Mouse (Mus musculus) limb, embryonic 13.5 days (tissue): ENCODE data around the gene Clic3. TPM values are rescaled to one million over a fixed set of nuclear protein-coding genes. Genes with fewer than 3 reads are reported as not detected.

Experiments used
- ATAC-seq: fragments of 200-750 bp; cut with Nextera tagmentation; 2 replicates; pipeline ENCODE4 v1.8.0; 2017; ENCODE audit warnings: low read depth, moderate number of reproducible peaks, moderate TSS enrichment; ENCODE audit not compliant: low FRiP score
- H3K27ac ChIP-seq: fragments of 300-500 bp; sonication (generic); 2 replicates; pipeline ENCODE4 v1.5.1; 2015; ENCODE audit warnings: inconsistent platforms, mild to moderate bottlenecking, moderate library complexity
- H3K27me3 ChIP-seq: fragments of 300-500 bp; sonication (generic); 2 replicates; pipeline ENCODE4 v1.6.1; 2015; ENCODE audit warnings: mild to moderate bottlenecking, inconsistent platforms
- H3K36me3 ChIP-seq: fragments of 300-500 bp; sonication (generic); 2 replicates; pipeline ENCODE4 v1.6.1; 2015; ENCODE audit warnings: inconsistent platforms, mild to moderate bottlenecking, moderate library complexity
- H3K4me1 ChIP-seq: fragments of 300-500 bp; sonication (generic); 2 replicates; pipeline ENCODE4 v1.6.1; 2015; ENCODE audit warnings: inconsistent platforms
- H3K4me2 ChIP-seq: fragments of 300-500 bp; sonication (generic); replicated peaks from 2 replicates; pipeline ENCODE4 v1.6.1; 2015; ENCODE audit warnings: inconsistent platforms, mild to moderate bottlenecking, moderate library complexity
- H3K4me3 ChIP-seq: fragments of 300-500 bp; sonication (generic); 2 replicates; pipeline ENCODE4 v1.5.1; 2015; ENCODE audit warnings: moderate library complexity, mild to moderate bottlenecking, inconsistent platforms
- H3K9ac ChIP-seq: fragments of 300-500 bp; sonication (generic); 2 replicates; pipeline ENCODE4 v1.6.1; 2015; ENCODE audit warnings: mild to moderate bottlenecking, inconsistent platforms
- H3K9me3 ChIP-seq: fragments of 300-500 bp; sonication (generic); 2 replicates; pipeline ENCODE4 v1.6.1; 2016; ENCODE audit warnings: inconsistent platforms
- WGBS: fragments of 180-500 bp; shearing (Covaris S2); methylation state at CpG from one replicate; pipeline ENCODE4 v1.1.7; 2015; 5-methylcytosine and 5-hydroxymethylcytosine counted together
- polyA plus RNA-seq: library from polyadenylated mRNA; unstranded; fragments of >200 nt; fragmentation: Nextera tagmentation; extraction: Ambion mirVana; gene quantifications from 2 replicates; pipeline ENCODE4 v1.2.1, GENCODE M21; 2015

The Clic3 gene
- polyA plus RNA-seq, 1 experiment from 2014 or later, result 2.5 TPM

DNA sequence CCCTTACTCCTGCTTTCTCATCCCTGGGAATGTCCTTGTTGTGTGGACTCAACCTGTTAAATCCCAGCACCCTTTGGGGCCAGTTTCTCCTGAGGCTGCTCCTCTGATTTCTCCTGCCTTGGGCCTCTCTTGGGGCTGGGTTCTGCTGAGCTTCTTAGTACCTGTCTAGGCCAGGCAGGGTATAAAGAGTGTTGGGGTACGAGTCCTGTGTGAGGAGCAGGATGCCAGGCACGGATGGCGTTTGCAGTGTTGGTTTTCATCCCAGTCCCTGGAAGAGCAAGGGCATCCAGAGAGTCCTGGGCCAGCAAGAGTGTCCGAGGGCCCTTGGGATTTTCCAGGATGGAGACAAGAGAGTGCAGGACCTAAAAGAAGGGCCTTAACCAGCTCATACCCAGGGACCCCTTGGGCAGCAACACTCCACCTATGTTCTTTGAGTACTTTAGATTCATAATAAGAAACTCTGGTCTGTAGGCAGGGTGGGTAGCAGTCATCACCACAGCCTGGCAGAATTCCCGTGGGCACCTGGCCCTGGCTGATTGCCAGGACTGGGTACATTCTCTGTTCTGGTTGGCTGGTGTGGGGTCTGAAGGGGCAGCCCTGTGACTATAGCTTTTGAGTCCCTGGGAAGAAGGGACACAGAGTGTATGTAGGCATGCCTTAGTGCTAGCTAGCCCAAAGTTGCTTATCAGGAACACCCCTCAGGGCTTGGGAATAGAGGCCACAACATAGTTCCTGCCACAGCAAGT, 27.0 kb upstream of the Clic3 start:
- WGBS, result 73% methylated on average over 5 of the region's 5 CpGs

DNA sequence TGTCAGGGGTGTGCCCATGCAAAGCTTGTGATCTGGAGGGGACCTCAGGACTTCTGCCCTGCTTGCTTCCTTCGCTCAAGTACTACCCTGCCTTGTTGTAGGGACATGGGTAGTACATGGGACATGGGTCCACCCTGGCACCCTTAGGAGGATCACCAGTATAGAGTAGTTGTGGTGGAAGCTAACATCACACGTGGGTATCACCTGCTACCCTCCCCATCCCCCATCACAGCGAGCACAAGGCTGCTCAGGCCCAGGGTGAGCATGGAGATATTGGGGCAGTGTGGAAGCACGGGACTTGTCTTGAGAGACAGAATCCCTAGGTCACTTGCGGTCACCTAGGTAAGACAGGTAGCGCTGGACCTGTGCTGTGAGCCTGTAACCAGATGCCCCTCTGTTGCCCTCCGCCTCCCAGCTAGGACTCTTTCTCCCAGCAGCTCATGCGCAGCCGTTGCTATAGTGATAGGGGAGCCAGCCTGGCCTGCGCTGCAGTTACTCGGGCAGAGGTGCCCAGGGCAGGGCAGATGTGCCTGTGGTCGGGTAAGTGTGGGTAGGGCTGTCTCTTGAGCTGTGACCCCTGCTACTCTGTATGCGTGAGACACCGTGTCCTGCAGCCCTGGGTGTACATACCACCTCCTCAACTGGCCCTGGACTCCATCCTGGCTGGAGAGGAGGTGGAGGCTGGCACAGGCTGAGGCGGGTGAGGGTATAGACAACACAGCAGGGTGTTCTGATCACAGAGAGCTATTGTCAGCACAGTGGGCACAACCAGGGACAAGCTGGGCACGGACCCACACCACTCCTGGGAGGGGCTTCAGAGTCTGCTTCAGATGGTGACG, 26.0 kb upstream of the Clic3 start:
- Histone ChIP-seq H3K4me2 (no peak overlapping the region), H3K27me3 (peaks cover 38% of the 10 kb centered on the region), H3K4me1 (peaks cover 8% of the 10 kb centered on the region; the same call in 1 of the 2 replicates), H3K9me3 (no peaks in the 10 kb centered on the region), H3K4me3 (no peak overlapping the region), H3K36me3 (peaks cover 4% of the 10 kb centered on the region; the same call in 1 of the 2 replicates), H3K9ac (no peak overlapping the region), H3K27ac (no peak overlapping the region)
- 76% methylated on average over 17 of the region's 17 CpGs for WGBS
- ATAC-seq, result no peak

More for the DNA sequence above, 27.0 kb upstream of the Clic3 start:
- Histone ChIP-seq H3K36me3 (no peaks in the 10 kb centered on the region), H3K4me3 (peak overlapping the region; percentile 71), H3K27me3 (peaks cover 48% of the 10 kb centered on the region), H3K9ac (peak overlapping the region; percentile 77; the same call in 1 of the 2 replicates), H3K4me2 (peak overlapping the region; percentile 90), H3K4me1 (peaks cover 8% of the 10 kb centered on the region; the same call in 1 of the 2 replicates), H3K27ac (no peak overlapping the region), H3K9me3 (no peaks in the 10 kb centered on the region)
- ATAC-seq, result no peak

DNA sequence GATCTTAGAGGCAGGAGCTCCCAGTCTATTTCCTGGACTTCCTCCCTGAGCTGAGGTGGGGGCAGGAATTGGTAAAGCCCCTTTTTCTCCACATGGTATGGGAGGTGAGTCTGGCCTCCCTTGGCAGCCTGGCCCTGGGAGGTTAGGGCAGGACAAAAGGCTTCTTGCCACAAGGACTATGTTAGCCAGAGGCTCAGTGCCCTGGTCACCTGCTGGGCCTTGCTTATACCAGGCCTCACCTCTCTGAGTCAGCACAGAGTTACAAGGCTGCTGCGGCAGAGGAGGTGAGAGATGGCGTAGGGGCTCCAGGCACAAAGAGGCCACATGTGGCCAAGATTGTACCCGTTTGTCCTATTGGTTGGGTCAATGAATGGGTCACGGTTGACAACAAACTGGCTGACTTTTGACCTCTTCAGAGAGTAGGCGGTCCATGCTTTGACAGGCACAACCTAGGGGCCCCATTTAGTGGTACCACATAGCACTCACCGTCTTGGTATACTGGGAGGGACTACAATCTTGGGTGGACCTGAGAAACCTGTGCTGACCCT, 25.3 kb upstream of the Clic3 start:
- H3K4me1 ChIP-seq, result peaks cover 8% of the 10 kb centered on the region; the same call in 1 of the 2 replicates
- H3K36me3 ChIP-seq, result peaks cover 6% of the 10 kb centered on the region; the same call in 1 of the 2 replicates
- H3K9ac ChIP-seq, result no peak overlapping the region
- no peak overlapping the region for H3K27ac ChIP-seq
- no peaks in the 10 kb centered on the region for H3K9me3 ChIP-seq
- peaks cover 31% of the 10 kb centered on the region for H3K27me3 ChIP-seq
- WGBS, result 62% methylated on average over 6 of the region's 6 CpGs
- no peak overlapping the region for H3K4me2 ChIP-seq
- H3K4me3 ChIP-seq, result no peak overlapping the region
- ATAC-seq, result no peak

DNA sequence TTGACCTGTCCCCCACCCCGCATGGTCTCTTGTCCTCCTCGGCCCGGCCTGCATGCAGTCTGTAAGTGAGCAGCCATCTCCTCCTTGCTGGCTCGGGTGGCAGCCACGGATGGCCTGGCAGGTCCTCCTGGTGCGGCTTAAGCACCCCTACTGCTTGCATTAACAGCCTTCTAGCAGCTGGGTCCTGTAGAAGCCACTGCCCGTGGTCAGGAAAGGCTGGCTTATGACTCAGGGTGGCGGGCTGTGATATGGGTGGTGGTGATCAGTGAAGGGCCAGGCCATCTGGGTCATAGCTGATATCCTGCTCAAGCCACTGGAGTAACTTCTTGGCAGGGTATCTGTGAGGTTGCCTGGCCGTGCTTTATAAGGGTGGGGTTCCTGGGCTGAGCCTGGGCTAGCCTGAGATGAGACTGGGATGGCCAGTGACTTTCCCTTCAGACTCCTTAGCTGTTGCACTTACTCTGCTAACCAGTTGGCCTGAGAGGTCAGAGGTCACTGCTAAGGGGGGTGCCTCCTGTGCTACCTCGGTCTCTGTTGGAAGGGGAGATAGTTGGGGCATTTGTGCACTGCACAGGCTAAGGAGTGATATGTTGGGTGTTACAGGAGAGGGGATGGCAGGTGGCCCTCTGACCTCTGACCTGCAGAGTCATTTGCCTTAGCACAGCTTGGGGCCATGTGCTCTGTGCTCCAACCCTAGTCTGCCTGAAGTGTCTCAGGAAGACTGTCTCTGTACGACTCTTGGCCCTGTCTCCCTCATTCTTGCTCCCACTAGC, 24.1 kb upstream of the Clic3 start:
- peaks cover 27% of the 10 kb centered on the region for H3K27me3 ChIP-seq
- no peak overlapping the region for H3K4me2 ChIP-seq
- H3K27ac ChIP-seq, result no peak overlapping the region
- H3K4me1 ChIP-seq, result peaks cover 8% of the 10 kb centered on the region; the same call in 1 of the 2 replicates
- no peak overlapping the region for H3K9ac ChIP-seq
- 63% methylated on average over 11 of the region's 11 CpGs for WGBS
- H3K4me3 ChIP-seq, result no peak overlapping the region
- peaks cover 8% of the 10 kb centered on the region for H3K36me3 ChIP-seq
- H3K9me3 ChIP-seq, result no peaks in the 10 kb centered on the region
- ATAC-seq, result no peak

DNA sequence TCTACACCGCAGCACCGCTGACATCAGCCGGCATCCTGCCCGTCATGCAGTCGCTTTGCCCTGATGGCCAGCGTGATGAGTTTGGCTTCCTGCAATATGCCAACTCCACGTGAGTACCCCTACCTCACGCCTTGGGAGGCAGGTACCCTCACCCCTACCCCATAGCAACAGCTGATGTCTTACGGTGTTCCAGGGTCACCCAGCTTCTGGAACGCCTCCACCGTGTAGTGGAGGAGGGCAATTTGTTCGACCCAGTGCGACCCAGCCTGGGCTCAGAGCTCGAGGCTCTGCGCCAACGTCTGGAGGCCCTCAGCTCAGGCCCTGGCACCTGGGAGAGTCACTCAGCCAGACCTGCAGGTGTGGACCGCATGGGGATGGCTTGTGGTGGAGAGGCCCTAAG, 23.5 kb upstream of the Clic3 start:
- peaks cover 8% of the 10 kb centered on the region; the same call in 1 of the 2 replicates for H3K4me1 ChIP-seq
- peaks cover 27% of the 10 kb centered on the region for H3K27me3 ChIP-seq
- H3K27ac ChIP-seq, result no peak overlapping the region
- WGBS, result 76% methylated on average over 17 of the region's 17 CpGs
- no peak overlapping the region for H3K4me3 ChIP-seq
- ATAC-seq, result no peak
- peaks cover 13% of the 10 kb centered on the region for H3K36me3 ChIP-seq
- no peak overlapping the region for H3K4me2 ChIP-seq
- H3K9ac ChIP-seq, result no peak overlapping the region
- H3K9me3 ChIP-seq, result no peaks in the 10 kb centered on the region

DNA sequence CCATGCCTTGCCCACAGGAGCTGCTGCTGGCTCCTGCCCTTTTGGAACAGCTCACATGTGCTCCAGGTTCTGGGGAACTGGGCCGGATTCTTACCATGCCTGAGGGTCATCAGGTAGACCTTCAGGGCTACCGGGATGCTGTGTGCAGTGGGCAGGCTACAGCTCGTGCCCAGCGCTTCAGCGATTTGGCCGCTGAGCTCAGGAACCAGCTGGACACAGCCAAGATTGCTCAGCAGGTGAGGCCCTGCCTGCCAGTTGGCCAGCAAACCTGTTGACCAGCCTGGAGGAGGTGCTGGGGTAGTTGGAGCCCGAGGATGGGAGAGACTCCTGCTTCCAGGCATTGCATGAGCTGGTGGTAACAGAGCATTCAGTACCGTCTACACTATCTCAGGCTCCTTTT, 22.3 kb upstream of the Clic3 start:
- H3K27me3 ChIP-seq, result peaks cover 23% of the 10 kb centered on the region
- ATAC-seq, result no peak
- WGBS, result 83% methylated on average over 8 of the region's 8 CpGs
- H3K4me2 ChIP-seq, result no peak overlapping the region
- H3K9me3 ChIP-seq, result no peaks in the 10 kb centered on the region
- peaks cover 3% of the 10 kb centered on the region; the same call in 1 of the 2 replicates for H3K4me1 ChIP-seq
- peaks cover 22% of the 10 kb centered on the region for H3K36me3 ChIP-seq
- H3K9ac ChIP-seq, result 0 out of 2 replicates have a peak overlapping the region, but pooled peaks have one; percentile 1
- H3K27ac ChIP-seq, result no peak overlapping the region
- H3K4me3 ChIP-seq, result no peak overlapping the region

DNA sequence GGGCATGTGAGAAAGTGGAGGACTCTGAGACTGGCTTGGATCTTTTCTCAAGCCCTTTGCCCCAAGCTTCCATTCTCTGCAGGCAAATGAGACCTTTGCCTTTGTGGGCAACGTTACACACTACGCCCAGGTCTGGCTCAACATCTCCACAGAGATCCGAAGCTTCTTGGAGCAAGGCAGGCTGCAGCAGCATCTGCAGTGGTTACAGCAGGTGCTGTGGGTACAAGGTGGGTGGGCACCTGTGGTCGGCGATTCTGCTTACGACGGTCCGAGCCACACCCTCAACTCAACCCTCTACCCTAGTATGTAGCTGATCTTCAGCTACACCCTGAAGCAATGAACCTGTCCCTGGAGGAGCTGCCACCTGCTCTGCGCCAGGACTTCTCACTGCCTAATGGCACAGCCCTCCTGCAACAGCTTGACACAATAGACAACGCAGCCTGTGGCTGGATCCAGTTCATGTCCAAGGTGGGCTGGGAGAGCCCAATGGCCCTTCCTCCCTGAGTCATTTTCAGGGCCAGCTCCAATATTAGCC, 20.3 kb upstream of the Clic3 start:
- WGBS, result 93% methylated on average over 10 of the region's 10 CpGs
- Histone ChIP-seq H3K9me3 (no peaks in the 10 kb centered on the region), H3K27ac (no peak overlapping the region), H3K9ac (no peak overlapping the region), H3K4me2 (no peak overlapping the region), H3K4me1 (no peaks in the 10 kb centered on the region), H3K27me3 (peaks cover 4% of the 10 kb centered on the region; the same call in 1 of the 2 replicates), H3K36me3 (peaks cover 35% of the 10 kb centered on the region), H3K4me3 (no peak overlapping the region)
- ATAC-seq, result no peak

DNA sequence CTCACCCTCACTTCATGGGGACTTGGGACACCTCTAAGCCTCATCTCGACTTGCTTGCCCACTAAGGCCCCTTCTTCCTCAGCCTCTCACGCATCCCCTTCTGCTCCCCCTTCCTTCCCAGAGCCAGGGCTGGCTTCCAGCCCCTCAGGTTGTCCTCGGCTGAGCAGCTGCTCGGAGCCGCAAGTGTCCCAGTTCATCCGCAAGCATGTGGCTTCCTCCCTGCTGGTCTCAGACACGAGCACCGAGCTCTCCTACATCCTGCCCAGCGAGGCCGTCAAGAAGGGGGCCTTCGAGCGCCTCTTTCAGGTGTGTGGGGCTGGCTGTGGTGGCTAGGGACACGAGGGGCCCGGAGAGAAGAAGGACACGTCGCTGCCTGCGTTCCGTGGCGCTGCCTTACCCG, 15.6 kb upstream of the Clic3 start:
- peaks cover 53% of the 10 kb centered on the region for H3K36me3 ChIP-seq

DNA sequence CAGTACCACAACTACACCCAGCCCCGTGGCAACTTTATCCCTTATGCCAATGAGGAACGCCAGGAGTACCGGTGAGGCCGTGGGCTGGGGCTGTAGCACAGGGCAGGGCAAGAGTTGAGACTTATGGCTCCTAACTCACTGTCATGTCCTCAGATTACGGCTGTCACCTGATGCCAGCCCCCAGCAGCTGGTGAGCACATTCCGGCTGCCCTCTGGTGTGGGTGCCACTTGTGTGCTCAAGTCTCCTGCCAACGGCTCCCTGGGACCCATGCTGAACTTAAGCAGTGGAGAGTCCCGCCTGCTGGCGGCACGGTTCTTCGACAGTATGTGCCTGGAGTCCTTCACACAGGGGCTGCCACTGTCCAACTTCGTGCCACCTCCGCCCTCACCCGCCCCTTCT, 14.0 kb upstream of the Clic3 start:
- WGBS, result 90% methylated on average over 14 of the region's 14 CpGs
- no peak overlapping the region for H3K4me3 ChIP-seq
- H3K4me2 ChIP-seq, result no peak overlapping the region
- peaks cover 57% of the 10 kb centered on the region for H3K36me3 ChIP-seq
- H3K9ac ChIP-seq, result no peak overlapping the region
- no peaks in the 10 kb centered on the region for H3K27me3 ChIP-seq
- no peak overlapping the region for H3K27ac ChIP-seq
- ATAC-seq, result no peak
- H3K9me3 ChIP-seq, result no peaks in the 10 kb centered on the region
- no peaks in the 10 kb centered on the region for H3K4me1 ChIP-seq

More for the DNA sequence above, 15.6 kb upstream of the Clic3 start:
- WGBS, result 87% methylated on average over 20 of the region's 20 CpGs
- Histone ChIP-seq H3K27me3 (no peaks in the 10 kb centered on the region), H3K4me3 (no peak overlapping the region), H3K4me1 (no peaks in the 10 kb centered on the region), H3K9me3 (no peaks in the 10 kb centered on the region), H3K27ac (no peak overlapping the region), H3K9ac (no peak overlapping the region), H3K4me2 (no peak overlapping the region)
- no peak for ATAC-seq

DNA sequence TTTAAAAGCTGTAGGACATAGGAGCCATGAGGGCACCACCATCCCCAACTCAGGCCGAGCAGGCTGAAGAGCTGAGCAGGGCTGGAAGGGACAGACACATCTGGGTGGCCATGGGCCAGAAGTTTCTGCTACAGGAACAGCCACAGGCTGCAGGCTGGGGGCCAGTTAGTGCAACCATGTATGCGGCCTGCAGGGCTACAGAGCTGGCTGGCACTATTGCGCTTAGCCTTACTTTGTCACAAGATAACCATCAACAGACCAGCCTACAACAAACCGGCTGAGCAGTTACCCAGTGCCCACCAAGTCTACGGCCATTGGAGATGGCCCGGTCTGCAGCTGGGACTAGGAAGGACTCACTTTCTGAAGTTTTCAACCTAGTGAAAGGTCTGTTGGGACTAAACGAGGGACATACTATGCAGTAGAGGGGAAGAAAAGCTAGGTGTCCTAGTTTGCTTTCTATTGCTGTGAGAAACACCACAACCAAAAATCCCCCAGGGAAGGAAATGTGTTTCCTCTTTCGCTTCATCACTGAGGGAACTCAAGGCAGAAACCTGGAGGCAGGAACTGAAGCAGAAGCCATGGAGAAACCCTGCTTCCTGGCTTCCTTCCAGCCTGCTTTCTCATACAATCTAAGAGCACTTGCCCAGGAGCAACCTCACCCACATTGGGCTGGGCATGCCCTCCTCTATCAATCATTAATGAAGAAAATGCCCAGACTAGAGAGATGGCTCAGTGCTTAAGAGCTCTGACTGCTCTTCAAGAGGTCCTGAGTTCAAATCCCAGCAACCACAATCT, 5.6 kb upstream of the Clic3 start:
- H3K27me3 ChIP-seq, result no peaks in the 10 kb centered on the region
- H3K27ac ChIP-seq, result no peak overlapping the region
- H3K4me2 ChIP-seq, result no peak overlapping the region
- H3K4me3 ChIP-seq, result no peak overlapping the region
- peaks cover 11% of the 10 kb centered on the region for H3K36me3 ChIP-seq
- no peaks in the 10 kb centered on the region for H3K4me1 ChIP-seq
- no peak for ATAC-seq
- no peaks in the 10 kb centered on the region for H3K9me3 ChIP-seq
- no peak overlapping the region for H3K9ac ChIP-seq
- 83% methylated on average over 8 of the region's 8 CpGs for WGBS

DNA sequence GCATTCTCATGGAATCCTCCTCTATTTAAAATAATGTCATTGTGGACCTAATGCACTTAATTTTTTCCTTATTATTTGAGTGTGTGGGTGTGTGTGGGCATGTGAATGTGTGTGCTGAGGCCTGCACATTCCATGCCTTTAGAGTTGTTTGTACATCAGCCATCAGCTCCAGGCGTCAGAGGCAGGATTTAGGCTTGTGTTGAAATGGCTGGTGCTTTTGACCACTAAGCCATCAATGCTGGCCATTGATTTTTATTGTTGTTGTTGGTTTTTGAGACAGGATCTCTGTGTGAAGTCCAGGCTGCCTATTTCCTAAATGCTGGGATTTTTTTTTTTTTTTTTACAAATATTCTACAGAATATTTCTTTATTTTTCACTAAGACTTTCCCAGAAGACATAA, 3.7 kb upstream of the Clic3 start:
- H3K4me2 ChIP-seq, result no peak overlapping the region
- H3K36me3 ChIP-seq, result peaks cover 3% of the 10 kb centered on the region; the same call in 1 of the 2 replicates
- no peaks in the 10 kb centered on the region for H3K4me1 ChIP-seq
- no peak overlapping the region for H3K4me3 ChIP-seq
- no peaks in the 10 kb centered on the region for H3K9me3 ChIP-seq
- no peak for ATAC-seq
- no peak overlapping the region for H3K9ac ChIP-seq
- 31% methylated on average over 1 of the region's 1 CpGs for WGBS
- no peaks in the 10 kb centered on the region for H3K27me3 ChIP-seq
- no peak overlapping the region for H3K27ac ChIP-seq
